Mouse (Mus musculus) adrenal gland (tissue): ENCODE results near the gene Bcat2.

Experiments used
- intact Hi-C: fragments of 180-260 bp; cut with DNase I; formaldehyde crosslinking; loops from one replicate; pipeline ENCODE4 v1.15.1; 2025

Gene Bcat2

GRCm38 (mm10) chr7:45621443-45621842 is 51.5 kb downstream of the Bcat2 start, which contains the start of gene Izumo1:
Izumo1 (plus strand) TSS chr7:45621811.
- intact Hi-C loops = no loop called here

GRCm38 (mm10) chr7:45623507-45623906 is 53.6 kb downstream of the Bcat2 start:
- intact Hi-C loops = no loop called here

GRCm38 (mm10) chr7:45624718-45625117 is 54.8 kb downstream of the Bcat2 start:
- intact Hi-C loops = no loop called here

GRCm38 (mm10) chr7:45625481-45625880 is 55.5 kb downstream of the Bcat2 start:
- intact Hi-C loops = no loop called here

GRCm38 (mm10) chr7:45626571-45627076 is 56.7 kb downstream of the Bcat2 start:
- intact Hi-C loops = no loop called here

- intact Hi-C loops = no loop called here
Observed at GRCm38 (mm10) chr7:45627261-45627660, 57.3 kb downstream of the Bcat2 start, which contains the start of gene Rasip1. Rasip1 (plus strand) TSS chr7:45627488.

GRCm38 (mm10) chr7:45628364-45629294 is 58.7 kb downstream of the Bcat2 start:
- intact Hi-C loops = no loop called here

- intact Hi-C loops = no loop called here
Observed at GRCm38 (mm10) chr7:45630064-45630907, 60.3 kb downstream of the Bcat2 start.

GRCm38 (mm10) chr7:45632499-45632898 is 62.5 kb downstream of the Bcat2 start:
- intact Hi-C loops = no loop called here

GRCm38 (mm10) chr7:45634946-45635681 is 65.2 kb downstream of the Bcat2 start:
- intact Hi-C loops = no loop called here

GRCm38 (mm10) chr7:45635711-45636688 is 66.0 kb downstream of the Bcat2 start:
- intact Hi-C loops = no loop called here

- intact Hi-C loops = no loop called here
Observed at GRCm38 (mm10) chr7:45637710-45638109, 67.8 kb downstream of the Bcat2 start.

- intact Hi-C loops = no loop called here
Observed at GRCm38 (mm10) chr7:45638623-45639401, 68.9 kb downstream of the Bcat2 start.
